Mouse (Mus musculus): Measurements from ENCODE around the gene Pard3b. TPM values are rescaled to one million over a fixed set of nuclear protein-coding genes. Genes with fewer than 3 reads are reported as not detected.

Gene Pard3b
- polyA plus RNA-seq, 2 experiments = 0.44 to 1.4 TPM

DNA sequence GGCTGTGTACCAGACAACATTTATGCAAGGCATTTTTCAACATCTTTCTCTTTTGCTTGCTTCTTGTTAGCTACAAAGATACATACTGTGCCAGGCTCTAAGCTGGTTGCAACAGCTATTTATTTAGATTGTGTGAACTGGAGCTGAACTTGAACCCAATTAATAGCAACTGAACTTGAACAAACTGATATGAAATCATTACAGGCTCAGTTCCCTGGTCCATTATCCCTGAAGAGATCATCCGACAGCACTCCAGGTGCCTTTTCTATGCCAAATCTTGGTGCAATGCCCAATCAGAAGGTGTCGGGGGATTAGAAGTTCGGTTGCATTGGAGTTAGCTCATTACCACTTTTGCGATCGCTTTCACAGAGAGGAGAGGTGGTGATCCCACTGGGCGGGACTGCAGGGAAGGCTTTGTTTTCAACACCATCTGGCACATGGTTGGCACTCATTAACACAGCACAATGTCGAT, 414.6 kb downstream of the Pard3b start:
- no peak for DNase-seq (ENCODE audit: low read depth in 3 of 3, low spot score in 3 of 3)

DNA sequence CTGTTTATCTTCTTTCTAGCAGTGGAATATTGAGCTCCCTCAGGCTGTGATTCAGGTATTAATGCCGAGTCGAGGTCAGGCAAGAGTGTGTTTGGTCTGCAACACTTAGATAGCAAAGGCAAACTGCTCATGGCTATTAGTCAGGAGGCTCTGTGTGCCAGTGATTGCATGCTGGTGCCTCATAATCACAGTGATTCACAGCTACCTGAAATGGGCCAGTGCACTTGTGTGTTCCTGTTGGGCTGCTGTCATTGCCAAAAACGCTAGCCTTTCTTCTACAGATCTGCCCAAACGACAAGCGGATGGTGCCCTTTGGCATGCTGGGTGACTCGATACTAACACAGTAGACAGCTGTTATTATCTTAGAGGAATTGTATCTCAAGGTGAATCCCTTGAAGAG, 416.7 kb downstream of the Pard3b start:
- no peaks in the 10 kb centered on the region for H3K9me3 ChIP-seq (ENCODE audit: control insufficient read depth, low read length)
- no peak overlapping the region for H3K9ac ChIP-seq (replicated peaks)
- H3K4me1 ChIP-seq (replicated peaks; ENCODE audit: control insufficient read depth in 2 of 2, insufficient read depth in 2 of 2, low read length in 1 of 2) = no peaks in the 10 kb centered on the region
- H3K4me3 ChIP-seq (ENCODE audit: insufficient read depth in 1 of 2, low read depth in 2 of 2, low read length in 2 of 2) = no peak overlapping the region
- H3K27me3 ChIP-seq (ENCODE audit: control insufficient read depth, insufficient read depth, low read length) = no peaks in the 10 kb centered on the region
- no peak overlapping the region for H3K4me2 ChIP-seq (ENCODE audit: low read depth)
- TF ChIP-seq EP300 (IDR thresholded peaks at IDR 0.05; ENCODE audit: low read depth) (no peak), CTCF (IDR thresholded peaks at IDR 0.05; ENCODE audit: low read depth) (no peak)
- WGBS (ENCODE audit: insufficient replicate concordance) = 57% methylated on average over 6 of the region's 6 CpGs
- ATAC-seq (ENCODE audit: insufficient read depth) = no peak
- no peak for DNase-seq (ENCODE audit: low read depth in 3 of 3, low spot score in 3 of 3)
- no peak overlapping the region for H3K27ac ChIP-seq
- no peaks in the 10 kb centered on the region for H3K36me3 ChIP-seq (replicated peaks; ENCODE audit: control insufficient read depth, insufficient read depth, low read depth)

More for the DNA sequence above, 414.6 kb downstream of the Pard3b start:
- no peaks in the 10 kb centered on the region for H3K27me3 ChIP-seq (ENCODE audit: control insufficient read depth, insufficient read depth, low read length)
- no peaks in the 10 kb centered on the region for H3K9me3 ChIP-seq (ENCODE audit: control insufficient read depth, low read length)
- H3K4me3 ChIP-seq (ENCODE audit: insufficient read depth in 1 of 2, low read depth in 2 of 2, low read length in 2 of 2) = no peak overlapping the region
- no peaks in the 10 kb centered on the region for H3K36me3 ChIP-seq (replicated peaks; ENCODE audit: control insufficient read depth, insufficient read depth, low read depth)
- no peak for TF ChIP-seq CTCF (IDR thresholded peaks at IDR 0.05; ENCODE audit: low read depth)
- no peak for TF ChIP-seq EP300 (IDR thresholded peaks at IDR 0.05; ENCODE audit: low read depth)
- H3K9ac ChIP-seq (replicated peaks) = no peak overlapping the region
- ATAC-seq (ENCODE audit: insufficient read depth) = no peak
- H3K4me2 ChIP-seq (ENCODE audit: low read depth) = no peak overlapping the region
- H3K27ac ChIP-seq = no peak overlapping the region
- no peaks in the 10 kb centered on the region for H3K4me1 ChIP-seq (replicated peaks; ENCODE audit: control insufficient read depth in 2 of 2, insufficient read depth in 2 of 2, low read length in 1 of 2)
- WGBS (ENCODE audit: insufficient replicate concordance) = 62% methylated on average over 7 of the region's 7 CpGs

- H3K4me2 ChIP-seq (ENCODE audit: low read depth) = no peak overlapping the region
- H3K4me3 ChIP-seq (ENCODE audit: insufficient read depth in 1 of 2, low read depth in 2 of 2, low read length in 2 of 2) = no peak overlapping the region
- TF ChIP-seq CTCF (IDR thresholded peaks at IDR 0.05; ENCODE audit: low read depth) (no peak), EP300 (IDR thresholded peaks at IDR 0.05; ENCODE audit: low read depth) (no peak)
- no peaks in the 10 kb centered on the region for H3K27me3 ChIP-seq (ENCODE audit: control insufficient read depth, insufficient read depth, low read length)
- DNase-seq (ENCODE audit: low read depth in 3 of 3, low spot score in 3 of 3) (no peak), ATAC-seq (ENCODE audit: insufficient read depth) (no peak)
- H3K4me1 ChIP-seq (replicated peaks; ENCODE audit: control insufficient read depth in 2 of 2, insufficient read depth in 2 of 2, low read length in 1 of 2) = no peaks in the 10 kb centered on the region
- H3K9ac ChIP-seq (replicated peaks) = no peak overlapping the region
- 60% methylated on average over 6 of the region's 6 CpGs for WGBS (ENCODE audit: insufficient replicate concordance)
- no peak overlapping the region for H3K27ac ChIP-seq
- H3K9me3 ChIP-seq (ENCODE audit: control insufficient read depth, low read length) = no peaks in the 10 kb centered on the region
- no peaks in the 10 kb centered on the region for H3K36me3 ChIP-seq (replicated peaks; ENCODE audit: control insufficient read depth, insufficient read depth, low read depth)
Observed at GRCm38 (mm10) chr1:62070617-62071016, 432.0 kb downstream of the Pard3b start.

GRCm38 (mm10) chr1:62071139-62071538, 432.5 kb downstream of the Pard3b start:
- no peak overlapping the region for H3K9ac ChIP-seq (replicated peaks)
- TF ChIP-seq CTCF (IDR thresholded peaks at IDR 0.05; ENCODE audit: low read depth) (no peak), EP300 (IDR thresholded peaks at IDR 0.05; ENCODE audit: low read depth) (no peak)
- H3K36me3 ChIP-seq (replicated peaks; ENCODE audit: control insufficient read depth, insufficient read depth, low read depth) = no peaks in the 10 kb centered on the region
- no peaks in the 10 kb centered on the region for H3K27me3 ChIP-seq (ENCODE audit: control insufficient read depth, insufficient read depth, low read length)
- DNase-seq (ENCODE audit: low read depth in 3 of 3, low spot score in 3 of 3) (no peak), ATAC-seq (ENCODE audit: insufficient read depth) (no peak)
- no peaks in the 10 kb centered on the region for H3K4me1 ChIP-seq (replicated peaks; ENCODE audit: control insufficient read depth in 2 of 2, insufficient read depth in 2 of 2, low read length in 1 of 2)
- no peak overlapping the region for H3K4me2 ChIP-seq (ENCODE audit: low read depth)
- no peak overlapping the region for H3K27ac ChIP-seq
- H3K9me3 ChIP-seq (ENCODE audit: control insufficient read depth, low read length) = no peaks in the 10 kb centered on the region
- 80% methylated on average over 7 of the region's 7 CpGs for WGBS (ENCODE audit: insufficient replicate concordance)
- no peak overlapping the region for H3K4me3 ChIP-seq (ENCODE audit: insufficient read depth in 1 of 2, low read depth in 2 of 2, low read length in 2 of 2)

DNA sequence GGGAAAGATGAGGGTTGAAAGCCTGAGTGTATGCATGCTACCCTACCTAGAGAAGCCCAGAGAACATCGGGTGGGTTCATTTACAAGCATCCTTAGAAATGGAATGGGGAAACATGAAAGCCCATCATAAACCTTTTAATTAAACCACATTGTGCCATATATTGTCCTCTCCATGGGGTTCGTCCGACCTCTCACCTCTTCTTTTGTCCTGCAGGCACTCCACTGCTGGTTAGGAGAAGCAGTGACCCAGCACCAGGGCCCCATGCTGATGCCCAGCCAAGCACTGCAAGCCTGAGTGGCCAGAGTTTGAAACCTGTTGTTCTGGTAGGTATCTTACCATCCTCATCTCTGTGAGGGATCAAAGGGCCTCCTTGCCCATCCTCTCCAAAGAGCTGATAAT, 437.5 kb downstream of the Pard3b start:
- TF ChIP-seq EP300 (IDR thresholded peaks at IDR 0.05; ENCODE audit: low read depth) (no peak), CTCF (IDR thresholded peaks at IDR 0.05; ENCODE audit: low read depth) (no peak)
- DNase-seq (ENCODE audit: low read depth in 3 of 3, low spot score in 3 of 3) = no peak
- Histone ChIP-seq H3K9ac (replicated peaks) (no peak overlapping the region), H3K36me3 (replicated peaks; ENCODE audit: control insufficient read depth, insufficient read depth, low read depth) (no peaks in the 10 kb centered on the region), H3K4me3 (ENCODE audit: insufficient read depth in 1 of 2, low read depth in 2 of 2, low read length in 2 of 2) (no peak overlapping the region), H3K9me3 (ENCODE audit: control insufficient read depth, low read length) (no peaks in the 10 kb centered on the region), H3K4me2 (ENCODE audit: low read depth) (no peak overlapping the region), H3K27me3 (ENCODE audit: control insufficient read depth, insufficient read depth, low read length) (no peaks in the 10 kb centered on the region), H3K4me1 (replicated peaks; ENCODE audit: control insufficient read depth in 2 of 2, insufficient read depth in 2 of 2, low read length in 1 of 2) (no peaks in the 10 kb centered on the region), H3K27ac (no peak overlapping the region)
- no peak for ATAC-seq (ENCODE audit: insufficient read depth)
- 69% methylated on average over 3 of the region's 3 CpGs for WGBS (ENCODE audit: insufficient replicate concordance)
